Comparison of ENCODE assay signal across 7 mouse cellular contexts in genomic region chr2:30808296-30808655, GRCm38 (mm10). TPM values are rescaled to one million over a fixed set of nuclear protein-coding genes. Genes with fewer than 3 reads are reported as not detected.
DNase-seq lines count a peak whose midpoint lies in the region; ATAC-seq and TF ChIP-seq lines count a peak whose summit lies in the region.

No protein-coding gene starts in this region.

- 2% methylated on average over 10 of the region's 10 CpGs for WGBS in spleen, adult 2 months
- 10% methylated on average over 10 of the region's 10 CpGs for WGBS in forebrain, embryonic 10.5 days
- WGBS in liver, embryonic 11.5 days, result 3% methylated on average over 10 of the region's 10 CpGs

- TF ChIP-seq POLR2A in spleen, adult 2 months (IDR thresholded peaks at IDR 0.05; ENCODE audit: low read depth, low read length), result no peak

- no peak for TF ChIP-seq CTCF in spleen, adult 2 months (IDR thresholded peaks at IDR 0.05; ENCODE audit: extremely low read depth, insufficient read depth, insufficient read length, insufficient replicate concordance)

- H3K9me3 ChIP-seq in forebrain, embryonic 10.5 days, result no peaks in the 10 kb centered on the region
- no peaks in the 10 kb centered on the region for H3K9me3 ChIP-seq in liver, embryonic 11.5 days (ENCODE audit: control insufficient read depth, low read length)

- H3K9ac ChIP-seq in liver, embryonic 11.5 days (ENCODE audit: low read depth, low read length), result peak overlapping the region; percentile 88

- H3K36me3 ChIP-seq in spleen, adult 2 months (ENCODE audit: control insufficient read depth, insufficient read depth, low read length), result no peaks in the 10 kb centered on the region
- H3K36me3 ChIP-seq in forebrain, embryonic 10.5 days (replicated peaks), result peaks cover 38% of the 10 kb centered on the region
- peaks cover 17% of the 10 kb centered on the region for H3K36me3 ChIP-seq in liver, embryonic 11.5 days (ENCODE audit: control insufficient read depth, insufficient read depth, low read length)

- H3K27ac ChIP-seq in spleen, adult 2 months (ENCODE audit: insufficient read depth, low read length), result no peak overlapping the region
- H3K27ac ChIP-seq in forebrain, embryonic 10.5 days, result peak overlapping the region; percentile 96
- peak overlapping the region; percentile 63 for H3K27ac ChIP-seq in liver, embryonic 11.5 days (ENCODE audit: low read depth, low read length)

- no peaks in the 10 kb centered on the region for H3K27me3 ChIP-seq in spleen, adult 2 months (ENCODE audit: control insufficient read depth, insufficient read depth, low read length)
- peaks cover 23% of the 10 kb centered on the region for H3K27me3 ChIP-seq in forebrain, embryonic 10.5 days (ENCODE audit: poor library complexity, severe bottlenecking)
- H3K27me3 ChIP-seq in liver, embryonic 11.5 days (replicated peaks; ENCODE audit: control insufficient read depth, insufficient read depth, low read length), result peaks cover 4% of the 10 kb centered on the region; the same call in 1 of the 2 replicates

- peak overlapping the region; percentile 76 for H3K4me3 ChIP-seq in spleen, adult 2 months (ENCODE audit: extremely low read depth, insufficient read depth, insufficient read length)
- H3K4me3 ChIP-seq in forebrain, embryonic 10.5 days, result peak overlapping the region; percentile 91
- H3K4me3 ChIP-seq in liver, embryonic 11.5 days (ENCODE audit: low read depth, low read length), result peak overlapping the region; percentile 78

- H3K4me2 ChIP-seq in liver, embryonic 11.5 days, result peak overlapping the region; percentile 69

- no peak for ATAC-seq in liver, embryonic 11.5 days (replicated peaks; ENCODE audit: low FRiP score)

- no peak for DNase-seq in spleen, adult 2 months (ENCODE audit: low read depth in 1 of 2, low spot score in 2 of 2)
- no peak for DNase-seq in spleen, postnatal 14 days (ENCODE audit: low spot score in 2 of 2)
- no peak for DNase-seq in forebrain, embryonic 10.5 days (ENCODE audit: extremely low spot score, low spot score)
- DNase-seq in liver, embryonic 11.5 days (ENCODE audit: low spot score), result no peak
- no peak for DNase-seq in cerebellum, adult 9-10 months
- DNase-seq in urinary bladder, adult 18-20 months (ENCODE audit: low spot score in 2 of 2), result no peak
- DNase-seq in kidney, postnatal 25 days, result no peak

- H3K4me1 ChIP-seq in spleen, adult 2 months (ENCODE audit: control insufficient read depth, insufficient read depth, insufficient read length), result peaks cover 8% of the 10 kb centered on the region; the same call in 1 of the 2 replicates
- H3K4me1 ChIP-seq in forebrain, embryonic 10.5 days, result peaks cover 38% of the 10 kb centered on the region
- H3K4me1 ChIP-seq in liver, embryonic 11.5 days (replicated peaks; ENCODE audit: control insufficient read depth, insufficient read depth, low read length), result peaks cover 14% of the 10 kb centered on the region

RNA-seq across cellular contexts. Expression of gene Ntmt1, which starts 0.7 kb away (rescaled TPM):
- 16.6 and 21.7 TPM in 2 replicates for polyA plus RNA-seq in spleen, adult 2 months (2012; rRNA removed)
- 124 and 131 TPM in 2 replicates for polyA plus RNA-seq in forebrain, embryonic 10.5 days (2016; fragmentation: Nextera tagmentation; extraction: Ambion mirVana)
- polyA plus RNA-seq in liver, embryonic 11.5 days (2014; fragmentation: Nextera tagmentation; extraction: Ambion mirVana), result 75.9 and 85.2 TPM in 2 replicates

RNA-seq across cellular contexts. Expression of gene 1700001O22Rik, which starts 4.8 kb away (rescaled TPM):
- polyA plus RNA-seq in spleen, adult 2 months (2012; rRNA removed), result 0.46 and 0.67 TPM in 2 replicates
- 3.3 and 4.8 TPM in 2 replicates for polyA plus RNA-seq in forebrain, embryonic 10.5 days (2016; fragmentation: Nextera tagmentation; extraction: Ambion mirVana)
- 0.40 and 0.75 TPM in 2 replicates for polyA plus RNA-seq in liver, embryonic 11.5 days (2014; fragmentation: Nextera tagmentation; extraction: Ambion mirVana)

RNA-seq across cellular contexts. Expression of gene Asb6, which starts 21.9 kb away (rescaled TPM):
- 51.5 and 61.7 TPM in 2 replicates for polyA plus RNA-seq in spleen, adult 2 months (2012; rRNA removed)
- 47.5 and 51.2 TPM in 2 replicates for polyA plus RNA-seq in forebrain, embryonic 10.5 days (2016; fragmentation: Nextera tagmentation; extraction: Ambion mirVana)
- 44.2 and 45.6 TPM in 2 replicates for polyA plus RNA-seq in liver, embryonic 11.5 days (2014; fragmentation: Nextera tagmentation; extraction: Ambion mirVana)

RNA-seq across cellular contexts. Expression of gene Prrx2, which starts 26.5 kb away (rescaled TPM):
- polyA plus RNA-seq in spleen, adult 2 months (2012; rRNA removed), result 14.7 and 16.8 TPM in 2 replicates
- 27.7 and 31.9 TPM in 2 replicates for polyA plus RNA-seq in forebrain, embryonic 10.5 days (2016; fragmentation: Nextera tagmentation; extraction: Ambion mirVana)
- 8.2 and 9.4 TPM in 2 replicates for polyA plus RNA-seq in liver, embryonic 11.5 days (2014; fragmentation: Nextera tagmentation; extraction: Ambion mirVana)
